Mouse (Mus musculus): ENCODE measurements around the gene Cerkl. TPM values are rescaled to one million over a fixed set of nuclear protein-coding genes. Genes with fewer than 3 reads are reported as not detected.

The Cerkl gene
- polyA plus RNA-seq, 1 experiment from 2014 or later: 2.6 TPM

DNA sequence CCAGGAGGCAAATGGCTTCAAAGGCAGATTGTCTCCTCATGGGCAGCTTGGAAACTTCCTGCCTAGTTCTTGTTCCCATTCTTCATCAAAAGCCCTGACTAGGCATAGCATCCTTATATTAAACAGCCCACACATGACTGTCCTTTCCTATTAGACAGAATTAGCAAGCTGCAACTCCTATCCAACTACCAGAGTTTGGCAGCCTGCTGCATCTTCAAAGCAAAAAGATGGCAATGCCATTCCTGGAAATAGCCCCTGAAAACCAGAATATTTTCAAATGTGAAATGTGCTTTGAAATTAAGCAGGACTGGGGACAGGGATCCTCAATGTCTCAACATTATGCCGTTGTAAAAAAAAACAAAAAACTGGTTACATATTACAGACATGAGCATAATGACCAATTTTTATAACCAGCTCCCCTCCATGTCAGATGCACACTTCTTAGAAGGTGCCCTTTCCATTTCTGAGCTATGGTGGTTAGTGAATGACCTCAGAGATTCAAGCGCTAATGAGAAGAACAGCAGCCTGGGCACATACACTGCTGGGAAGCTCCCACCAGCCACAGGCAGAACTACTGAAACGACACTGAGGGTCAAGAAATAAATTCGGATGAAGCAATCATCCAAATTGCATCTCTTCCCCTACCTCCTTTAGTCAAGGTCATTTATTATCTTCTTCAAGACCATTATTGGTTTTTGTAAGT lies 104.3 kb downstream of the Cerkl start:
- 69% methylated on average over 4 of the region's 4 CpGs for WGBS
- no peak for ATAC-seq

DNA sequence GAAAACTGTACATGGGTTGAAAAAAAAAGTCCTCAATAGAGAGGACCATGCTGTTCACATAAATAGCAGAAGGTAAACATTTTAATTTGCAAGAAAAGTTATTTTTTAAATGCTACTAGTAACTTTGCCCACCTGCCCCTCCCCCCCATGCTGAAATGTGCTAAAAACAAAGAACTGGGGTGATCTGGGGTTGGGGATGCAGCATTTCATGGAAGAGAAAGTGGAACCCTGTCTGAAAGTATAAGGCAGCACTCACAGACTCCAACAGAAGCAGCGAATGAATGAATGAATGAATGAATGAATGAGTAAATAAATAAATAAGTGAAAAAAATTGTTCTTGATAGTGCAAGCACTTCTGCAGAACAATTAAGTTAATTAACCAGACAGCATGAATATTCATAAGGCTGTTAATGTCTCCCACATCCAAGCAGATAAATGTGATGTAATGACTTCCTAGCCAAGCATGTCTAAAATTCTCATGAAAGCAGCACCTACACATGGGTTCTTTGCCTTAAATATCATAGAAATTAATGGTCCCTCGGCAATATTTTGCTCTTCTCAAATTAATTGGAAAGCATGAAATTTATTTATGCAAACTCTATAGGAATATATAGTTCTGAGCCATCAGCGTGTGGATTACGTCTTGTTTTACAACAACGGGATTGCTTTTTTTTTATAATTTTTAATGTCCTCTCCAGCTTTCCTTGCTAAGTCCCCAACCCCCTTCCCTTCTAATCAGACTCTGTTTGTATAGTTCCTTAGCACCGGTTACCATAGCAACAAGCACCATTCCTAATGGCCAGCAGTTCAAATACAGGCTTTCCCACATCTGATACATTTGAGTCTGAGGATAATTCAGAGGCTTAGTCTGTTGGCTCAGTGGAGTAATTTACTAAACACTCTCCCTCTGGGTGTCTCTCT lies 105.1 kb downstream of the Cerkl start:
- peak; percentile 82 for ATAC-seq
- no peaks in the 10 kb centered on the region for H3K36me3 ChIP-seq (ENCODE audit: control insufficient read depth, insufficient read depth, low read length)
- no peak overlapping the region for H3K27ac ChIP-seq (ENCODE audit: low read depth, low read length)
- H3K9me3 ChIP-seq (ENCODE audit: control insufficient read depth, low read length): no peaks in the 10 kb centered on the region
- no peak overlapping the region for H3K4me3 ChIP-seq (ENCODE audit: low read length)
- no peaks in the 10 kb centered on the region for H3K4me1 ChIP-seq (ENCODE audit: control insufficient read depth, insufficient read depth, low read depth, low read length)
- H3K27me3 ChIP-seq (replicated peaks; ENCODE audit: control insufficient read depth, insufficient read depth, low read length): no peaks in the 10 kb centered on the region
- no peak overlapping the region for H3K4me2 ChIP-seq (ENCODE audit: low read length)
- 52% methylated on average over 6 of the region's 6 CpGs for WGBS
- no peak overlapping the region for H3K9ac ChIP-seq (ENCODE audit: low read depth, low read length)

More for the DNA sequence above, 104.3 kb downstream of the Cerkl start:
- Histone ChIP-seq H3K9me3 (ENCODE audit: control insufficient read depth, low read length) (no peaks in the 10 kb centered on the region), H3K4me2 (ENCODE audit: low read length) (no peak overlapping the region), H3K27me3 (replicated peaks; ENCODE audit: control insufficient read depth, insufficient read depth, low read length) (no peaks in the 10 kb centered on the region), H3K4me1 (ENCODE audit: control insufficient read depth, insufficient read depth, low read depth, low read length) (no peaks in the 10 kb centered on the region), H3K4me3 (ENCODE audit: low read length) (no peak overlapping the region), H3K27ac (ENCODE audit: low read depth, low read length) (no peak overlapping the region), H3K36me3 (ENCODE audit: control insufficient read depth, insufficient read depth, low read length) (no peaks in the 10 kb centered on the region), H3K9ac (ENCODE audit: low read depth, low read length) (no peak overlapping the region)

DNA sequence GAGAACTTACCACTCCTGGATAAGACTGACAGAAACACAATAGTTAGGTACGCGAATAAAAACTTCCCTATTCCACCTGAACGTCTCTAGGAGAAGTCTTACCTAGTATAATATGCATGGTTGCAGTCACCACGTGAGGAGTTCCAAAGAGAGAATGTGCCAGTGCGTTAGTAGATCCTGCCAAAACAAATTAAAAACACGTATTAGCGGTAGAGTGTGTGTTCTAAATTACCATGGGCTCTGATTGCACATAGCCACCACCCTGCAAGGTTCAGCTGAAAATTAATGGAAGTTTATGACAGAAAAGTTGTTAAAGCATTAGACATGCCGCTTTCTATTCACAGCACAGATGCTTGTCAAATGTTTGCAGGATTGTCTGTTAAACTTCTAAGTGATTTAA lies 113.5 kb downstream of the Cerkl start:
- Histone ChIP-seq H3K4me3 (ENCODE audit: low read length) (no peak overlapping the region), H3K27ac (ENCODE audit: low read depth, low read length) (no peak overlapping the region), H3K9ac (ENCODE audit: low read depth, low read length) (no peak overlapping the region), H3K27me3 (replicated peaks; ENCODE audit: control insufficient read depth, insufficient read depth, low read length) (no peaks in the 10 kb centered on the region), H3K4me1 (ENCODE audit: control insufficient read depth, insufficient read depth, low read depth, low read length) (no peaks in the 10 kb centered on the region), H3K36me3 (ENCODE audit: control insufficient read depth, insufficient read depth, low read length) (no peaks in the 10 kb centered on the region), H3K9me3 (ENCODE audit: control insufficient read depth, low read length) (no peaks in the 10 kb centered on the region), H3K4me2 (ENCODE audit: low read length) (no peak overlapping the region)
- 84% methylated on average over 8 of the region's 8 CpGs for WGBS
- ATAC-seq: no peak

DNA sequence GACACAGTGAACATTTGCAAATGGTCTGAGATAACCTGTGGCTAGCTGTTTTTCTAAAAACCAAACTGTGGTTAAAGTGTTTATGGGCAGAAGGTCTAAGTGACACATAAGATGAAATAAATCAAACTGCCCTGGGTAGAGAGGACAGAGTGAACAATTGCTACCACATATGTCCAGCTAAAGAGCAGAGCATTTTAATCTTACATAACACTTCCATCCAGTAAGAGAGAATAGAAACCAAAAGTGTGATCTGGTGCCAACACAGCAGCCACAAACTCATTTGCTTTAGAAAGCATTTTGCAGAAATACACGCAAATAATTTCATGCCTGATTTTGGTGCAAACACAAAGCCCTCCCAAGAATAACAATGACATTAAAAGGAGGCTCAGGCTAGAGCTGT lies 117.6 kb downstream of the Cerkl start:
- Histone ChIP-seq H3K4me1 (ENCODE audit: control insufficient read depth, insufficient read depth, low read depth, low read length) (no peaks in the 10 kb centered on the region), H3K9ac (ENCODE audit: low read depth, low read length) (no peak overlapping the region), H3K4me2 (ENCODE audit: low read length) (no peak overlapping the region), H3K4me3 (ENCODE audit: low read length) (no peak overlapping the region), H3K9me3 (ENCODE audit: control insufficient read depth, low read length) (no peaks in the 10 kb centered on the region), H3K27ac (ENCODE audit: low read depth, low read length) (no peak overlapping the region), H3K36me3 (ENCODE audit: control insufficient read depth, insufficient read depth, low read length) (no peaks in the 10 kb centered on the region), H3K27me3 (replicated peaks; ENCODE audit: control insufficient read depth, insufficient read depth, low read length) (no peaks in the 10 kb centered on the region)
- WGBS: 38% methylated on average over 1 of the region's 1 CpGs
- ATAC-seq: no peak

DNA sequence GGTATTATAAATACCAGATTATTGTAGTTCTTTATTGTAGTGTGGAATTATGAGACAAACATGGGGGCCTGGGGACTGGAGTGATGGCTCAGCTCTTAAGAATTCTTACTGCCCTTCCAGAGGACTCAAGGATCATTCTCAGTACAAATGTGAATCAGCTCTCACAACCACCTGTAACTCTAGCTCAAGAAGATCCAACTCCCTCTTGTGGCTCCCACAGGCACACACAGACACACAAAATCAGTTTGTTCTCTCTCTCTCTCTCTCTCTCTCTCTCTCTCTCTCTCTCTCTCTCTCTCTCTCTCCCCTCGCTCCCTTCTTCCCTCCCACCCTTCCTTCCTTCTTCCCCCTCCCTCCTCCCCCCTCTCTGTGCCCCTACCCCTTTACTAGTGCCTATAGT lies 120.4 kb downstream of the Cerkl start:
- Histone ChIP-seq H3K4me3 (ENCODE audit: low read length) (no peak overlapping the region), H3K36me3 (ENCODE audit: control insufficient read depth, insufficient read depth, low read length) (no peaks in the 10 kb centered on the region), H3K9ac (ENCODE audit: low read depth, low read length) (no peak overlapping the region), H3K4me2 (ENCODE audit: low read length) (no peak overlapping the region), H3K4me1 (ENCODE audit: control insufficient read depth, insufficient read depth, low read depth, low read length) (no peaks in the 10 kb centered on the region), H3K27ac (ENCODE audit: low read depth, low read length) (no peak overlapping the region), H3K9me3 (ENCODE audit: control insufficient read depth, low read length) (no peaks in the 10 kb centered on the region), H3K27me3 (replicated peaks; ENCODE audit: control insufficient read depth, insufficient read depth, low read length) (no peaks in the 10 kb centered on the region)
- no peak for ATAC-seq
- WGBS: 100% methylated on average over 1 of the region's 1 CpGs

DNA sequence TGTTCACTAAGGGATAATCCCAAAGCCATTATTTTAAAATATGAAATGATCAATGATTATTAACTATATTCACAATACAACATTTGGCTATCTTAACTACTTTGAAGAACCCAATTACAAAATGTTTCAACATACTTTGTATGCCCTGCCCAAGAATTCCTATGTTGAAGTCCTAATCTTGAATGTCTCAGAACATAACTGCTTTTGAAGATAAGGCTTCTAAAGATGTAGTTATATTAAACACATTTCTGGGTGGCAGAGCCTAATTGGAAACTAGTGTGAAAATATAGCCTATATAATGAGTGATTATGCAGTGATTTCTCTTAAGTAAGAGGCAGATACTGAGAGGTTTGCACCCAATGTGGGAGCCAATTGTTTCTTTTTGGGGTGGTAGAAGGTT lies 121.9 kb downstream of the Cerkl start:
- no peaks in the 10 kb centered on the region for H3K9me3 ChIP-seq (ENCODE audit: control insufficient read depth, low read length)
- H3K4me3 ChIP-seq (ENCODE audit: low read length): no peak overlapping the region
- no peak overlapping the region for H3K4me2 ChIP-seq (ENCODE audit: low read length)
- H3K27ac ChIP-seq (ENCODE audit: low read depth, low read length): no peak overlapping the region
- no peaks in the 10 kb centered on the region for H3K4me1 ChIP-seq (ENCODE audit: control insufficient read depth, insufficient read depth, low read depth, low read length)
- no peaks in the 10 kb centered on the region for H3K27me3 ChIP-seq (replicated peaks; ENCODE audit: control insufficient read depth, insufficient read depth, low read length)
- ATAC-seq: no peak
- H3K9ac ChIP-seq (ENCODE audit: low read depth, low read length): no peak overlapping the region
- H3K36me3 ChIP-seq (ENCODE audit: control insufficient read depth, insufficient read depth, low read length): no peaks in the 10 kb centered on the region

DNA sequence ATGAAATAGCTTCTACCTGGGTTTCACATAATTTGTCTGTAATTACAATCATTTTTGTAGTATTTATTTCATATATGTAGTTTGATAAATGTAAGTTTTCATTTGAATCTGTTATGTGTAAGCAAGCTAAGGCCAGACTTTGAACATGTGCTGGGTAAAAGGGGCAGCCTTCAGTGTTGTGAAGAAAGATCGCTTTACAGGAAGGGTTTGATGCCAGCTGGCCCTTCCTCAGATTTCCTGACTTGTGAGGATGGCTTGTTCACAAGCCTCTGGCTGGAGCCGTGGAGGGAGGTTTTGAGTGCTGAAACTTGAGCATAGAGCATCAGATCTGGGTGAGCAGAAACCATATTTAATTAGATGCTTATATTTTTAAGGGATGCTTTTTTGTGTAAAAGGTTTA lies 128.5 kb downstream of the Cerkl start:
- no peaks in the 10 kb centered on the region for H3K27me3 ChIP-seq (replicated peaks; ENCODE audit: control insufficient read depth, insufficient read depth, low read length)
- no peaks in the 10 kb centered on the region for H3K36me3 ChIP-seq (ENCODE audit: control insufficient read depth, insufficient read depth, low read length)
- no peak overlapping the region for H3K4me2 ChIP-seq (ENCODE audit: low read length)
- no peak overlapping the region for H3K27ac ChIP-seq (ENCODE audit: low read depth, low read length)
- ATAC-seq: no peak
- no peaks in the 10 kb centered on the region for H3K4me1 ChIP-seq (ENCODE audit: control insufficient read depth, insufficient read depth, low read depth, low read length)
- 60% methylated on average over 2 of the region's 2 CpGs for WGBS
- H3K4me3 ChIP-seq (ENCODE audit: low read length): no peak overlapping the region
- no peaks in the 10 kb centered on the region for H3K9me3 ChIP-seq (ENCODE audit: control insufficient read depth, low read length)
- no peak overlapping the region for H3K9ac ChIP-seq (ENCODE audit: low read depth, low read length)

DNA sequence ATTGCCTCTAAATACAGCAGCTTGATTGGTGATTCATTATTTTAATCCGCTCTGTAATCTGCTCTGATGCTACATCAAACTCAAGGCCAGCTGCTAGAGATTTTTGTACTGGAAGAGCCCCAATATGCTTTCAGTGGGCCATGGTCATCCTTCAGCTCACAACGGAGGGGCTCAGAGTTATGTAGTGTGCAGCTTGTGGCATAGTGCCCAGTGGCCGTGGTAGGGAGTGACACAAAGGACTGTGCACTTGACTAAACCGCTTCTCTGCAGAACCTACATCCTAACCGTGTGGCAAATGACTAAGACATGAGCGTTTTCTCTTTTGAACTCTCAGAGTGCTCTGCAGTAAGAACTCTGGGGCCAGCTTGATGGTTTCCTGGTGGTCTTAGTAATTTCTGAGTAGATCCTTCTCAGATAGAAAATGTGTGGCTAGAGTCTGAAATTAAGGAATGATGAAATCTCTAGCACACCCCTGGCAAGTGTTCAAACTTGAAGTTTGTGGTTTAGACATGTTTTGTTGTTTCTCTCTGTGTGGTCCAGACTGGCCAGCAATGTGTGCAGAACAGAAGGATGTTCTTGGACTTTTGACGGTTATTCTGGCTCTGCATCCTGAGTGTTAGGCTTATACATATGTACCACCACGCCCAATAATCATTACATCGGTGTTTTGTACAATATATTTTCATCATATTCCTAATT lies 140.3 kb downstream of the Cerkl start:
- Histone ChIP-seq H3K36me3 (ENCODE audit: control insufficient read depth, insufficient read depth, low read length) (no peaks in the 10 kb centered on the region; the same call in 1 of the 2 replicates), H3K27ac (ENCODE audit: low read depth, low read length) (no peak overlapping the region), H3K4me2 (ENCODE audit: low read length) (no peak overlapping the region), H3K4me1 (ENCODE audit: control insufficient read depth, insufficient read depth, low read depth, low read length) (no peaks in the 10 kb centered on the region), H3K9me3 (ENCODE audit: control insufficient read depth, low read length) (no peaks in the 10 kb centered on the region), H3K27me3 (replicated peaks; ENCODE audit: control insufficient read depth, insufficient read depth, low read length) (no peaks in the 10 kb centered on the region), H3K4me3 (ENCODE audit: low read length) (no peak overlapping the region), H3K9ac (ENCODE audit: low read depth, low read length) (no peak overlapping the region)
- ATAC-seq: no peak
- WGBS: 85% methylated on average over 9 of the region's 9 CpGs

DNA sequence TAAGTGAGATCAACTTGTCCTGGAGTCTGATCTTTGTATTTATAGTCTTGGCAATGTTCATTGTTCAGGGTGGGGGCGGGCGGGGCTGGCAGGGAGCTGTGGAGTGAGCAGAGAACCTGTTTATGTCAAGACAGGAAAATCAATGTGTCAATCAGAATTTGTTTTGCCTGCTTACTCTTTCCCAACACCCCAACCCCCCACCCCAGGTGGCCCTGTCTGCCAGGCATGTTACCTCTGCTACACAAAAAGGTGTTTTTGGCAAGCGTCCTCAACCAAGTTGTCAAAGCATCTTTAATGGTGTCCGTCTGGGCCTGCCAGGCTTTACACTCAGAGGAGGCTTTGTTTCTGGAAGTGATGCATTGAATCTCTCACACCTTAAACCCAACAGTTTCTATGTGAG lies 141.5 kb downstream of the Cerkl start:
- H3K27ac ChIP-seq (ENCODE audit: low read depth, low read length): no peak overlapping the region
- no peak overlapping the region for H3K9ac ChIP-seq (ENCODE audit: low read depth, low read length)
- H3K27me3 ChIP-seq (replicated peaks; ENCODE audit: control insufficient read depth, insufficient read depth, low read length): no peaks in the 10 kb centered on the region
- H3K4me1 ChIP-seq (ENCODE audit: control insufficient read depth, insufficient read depth, low read depth, low read length): no peaks in the 10 kb centered on the region
- no peak overlapping the region for H3K4me2 ChIP-seq (ENCODE audit: low read length)
- H3K36me3 ChIP-seq (ENCODE audit: control insufficient read depth, insufficient read depth, low read length): no peaks in the 10 kb centered on the region; the same call in 1 of the 2 replicates
- no peak for ATAC-seq
- WGBS: 81% methylated on average over 4 of the region's 4 CpGs
- H3K9me3 ChIP-seq (ENCODE audit: control insufficient read depth, low read length): no peaks in the 10 kb centered on the region
- H3K4me3 ChIP-seq (ENCODE audit: low read length): no peak overlapping the region
